Comparison of ENCODE assay signal across 8 mouse cellular contexts in genomic region chr10:80445898-80446601, GRCm38 (mm10). TPM values are rescaled to one million over a fixed set of nuclear protein-coding genes. Genes with fewer than 3 reads are reported as not detected.
DNase-seq lines count a peak whose midpoint lies in the region; ATAC-seq and TF ChIP-seq lines count a peak whose summit lies in the region.

No protein-coding gene starts in this region.

- intact Hi-C loops in left cerebral cortex, adult 2 months (cut with DNase I), result loop anchor here (1.0 to 10.0 kb wide), 3 partner anchors 63 to 239 kb away; no protein-coding TSS in a partner anchor

- DNase-seq in Muller cell, postnatal 12 days (ENCODE audit: inconsistent ontology term), result peak; percentile 42
- DNase-seq in cerebellum, adult 9-11 months, result peak; percentile 80
- DNase-seq in frontal cortex, postnatal 14 days (ENCODE audit: low spot score in 2 of 2), result peak; percentile 55 to 63
- DNase-seq in hindbrain, postnatal 0 days (ENCODE audit: low spot score), result peak; percentile 92
- DNase-seq in left cerebral cortex, adult 2 months (ENCODE audit: extremely low spot score in 1 of 2, low spot score in 2 of 2), result peak; percentile 73 to 76
- peak; percentile 74 for DNase-seq in right cerebral cortex, adult 18-20 months
- DNase-seq in urinary bladder, adult 18-20 months (ENCODE audit: low spot score in 2 of 2), result peak; percentile 61 to 73

- H3K4me3 ChIP-seq in hindbrain, postnatal 0 days (ENCODE audit: low read length), result no peak overlapping the region
- 0 out of 2 replicates have a peak overlapping the region, but pooled peaks have one; percentile 5 for H3K4me3 ChIP-seq in left cerebral cortex, adult 2 months

- H3K36me3 ChIP-seq in hindbrain, postnatal 0 days (ENCODE audit: insufficient read depth, low read length), result no peaks in the 10 kb centered on the region

- TF ChIP-seq CTCF in hindbrain, postnatal 0 days (IDR thresholded peaks at IDR 0.05; ENCODE audit: low read depth), result peak; percentile 99
- peak; percentile 97 for TF ChIP-seq CTCF in left cerebral cortex, adult 2 months (IDR thresholded peaks at IDR 0.05)

- H3K4me1 ChIP-seq in hindbrain, postnatal 0 days (ENCODE audit: insufficient read depth, low read length), result no peaks in the 10 kb centered on the region

- H3K27ac ChIP-seq in hindbrain, postnatal 0 days, result no peak overlapping the region
- no peak overlapping the region for H3K27ac ChIP-seq in left cerebral cortex, adult 2 months

- peak overlapping the region; percentile 25; the same call in 1 of the 2 replicates for H3K4me2 ChIP-seq in hindbrain, postnatal 0 days (ENCODE audit: low read depth, low read length)

- ATAC-seq in hindbrain, postnatal 0 days, result peak; percentile 89
- ATAC-seq in megakaryocyte, adult 5-6 weeks (ENCODE audit: poor library complexity, severe bottlenecking), result peak; percentile 95

- no peak overlapping the region for H3K9ac ChIP-seq in hindbrain, postnatal 0 days (replicated peaks; ENCODE audit: low read length)

- peaks cover 7% of the 10 kb centered on the region; the same call in 1 of the 2 replicates for H3K27me3 ChIP-seq in hindbrain, postnatal 0 days (ENCODE audit: insufficient read depth, low read length)

- 7% methylated on average over 26 of the region's 26 CpGs for WGBS in hindbrain, postnatal 0 days

- no peaks in the 10 kb centered on the region for H3K9me3 ChIP-seq in hindbrain, postnatal 0 days (ENCODE audit: low read length)

RNA-seq across cellular contexts. Expression of gene Tcf3, which starts 12.6 kb away (rescaled TPM):
- total RNA-seq in hindbrain, postnatal 0 days (2014; rRNA removed), result 132 TPM in 2 replicates
- 36.2 and 36.4 TPM in 2 replicates for polyA plus RNA-seq in hindbrain, postnatal 0 days (2015; fragmentation: Nextera tagmentation; extraction: Ambion mirVana)
- 10 to 100 TPM; 28.9 to 30.1 TPM for total RNA-seq in left cerebral cortex, adult 2 months (2021)
- total RNA-seq in megakaryocyte, adult 5-6 weeks (2015), result 17.2 and 20.3 TPM in 2 replicates
- total RNA-seq in megakaryocyte, adult 5-6 weeks (2017), result 22.4 and 24.2 TPM in 2 replicates

RNA-seq across cellular contexts. Expression of gene Uqcr11, which starts 39.4 kb away (rescaled TPM):
- 369 and 391 TPM in 2 replicates for total RNA-seq in hindbrain, postnatal 0 days (2014; rRNA removed)
- 897 and 981 TPM in 2 replicates for polyA plus RNA-seq in hindbrain, postnatal 0 days (2015; fragmentation: Nextera tagmentation; extraction: Ambion mirVana)
- total RNA-seq in left cerebral cortex, adult 2 months (2021), result 100 to 1,000 TPM; 373 to 394 TPM
- 107 and 108 TPM in 2 replicates for total RNA-seq in megakaryocyte, adult 5-6 weeks (2015)
- total RNA-seq in megakaryocyte, adult 5-6 weeks (2017), result 122 and 129 TPM in 2 replicates

RNA-seq across cellular contexts. Expression of gene Mbd3, which starts 46.7 kb away (rescaled TPM):
- 48.2 and 50.4 TPM in 2 replicates for total RNA-seq in hindbrain, postnatal 0 days (2014; rRNA removed)
- polyA plus RNA-seq in hindbrain, postnatal 0 days (2015; fragmentation: Nextera tagmentation; extraction: Ambion mirVana), result 166 and 175 TPM in 2 replicates
- 100 to 1,000 TPM; 139 to 150 TPM for total RNA-seq in left cerebral cortex, adult 2 months (2021)
- 38.8 and 40.6 TPM in 2 replicates for total RNA-seq in megakaryocyte, adult 5-6 weeks (2015)
- total RNA-seq in megakaryocyte, adult 5-6 weeks (2017), result 39.8 and 40.0 TPM in 2 replicates

RNA-seq across cellular contexts. Expression of gene Onecut3, which starts 48.6 kb away (rescaled TPM):
- total RNA-seq in hindbrain, postnatal 0 days (2014; rRNA removed), result 2.5 and 5.0 TPM in 2 replicates
- 0.57 and 0.74 TPM in 2 replicates for polyA plus RNA-seq in hindbrain, postnatal 0 days (2015; fragmentation: Nextera tagmentation; extraction: Ambion mirVana)
- total RNA-seq in left cerebral cortex, adult 2 months (2021), result not detected
- not detected in 2 replicates for total RNA-seq in megakaryocyte, adult 5-6 weeks (2015)
- not detected in 2 replicates for total RNA-seq in megakaryocyte, adult 5-6 weeks (2017)

RNA-seq across cellular contexts. Expression of gene Mex3d, which starts 58.6 kb away (rescaled TPM):
- total RNA-seq in hindbrain, postnatal 0 days (2014; rRNA removed), result 129 and 145 TPM in 2 replicates
- 11.6 and 14.2 TPM in 2 replicates for polyA plus RNA-seq in hindbrain, postnatal 0 days (2015; fragmentation: Nextera tagmentation; extraction: Ambion mirVana)
- total RNA-seq in left cerebral cortex, adult 2 months (2021), result 10 to 100 TPM; 19.2 to 20.6 TPM
- 2.4 and 2.6 TPM in 2 replicates for total RNA-seq in megakaryocyte, adult 5-6 weeks (2015)
- total RNA-seq in megakaryocyte, adult 5-6 weeks (2017), result 2.6 and 5.0 TPM in 2 replicates

Comparison
In these comparisons a context has a peak if more than half of its experiments do, and no peak if none do; other contexts are left out.
1. DNase-seq: peak in every context shown above with its lines; median percentile 92 in hindbrain, postnatal 0 days; 80 in cerebellum, adult 9-11 months; 74 in left cerebral cortex, adult 2 months; 74 in right cerebral cortex, adult 18-20 months; 67 in urinary bladder, adult 18-20 months; 59 in frontal cortex, postnatal 14 days; 42 in Muller cell, postnatal 12 days.